Mouse (Mus musculus) CH12.LX (cell line): ENCODE measurements around the gene Sh3glb2.

Experiments used
- CHD1 ChIP-seq: IDR thresholded peaks from 2 replicates; pipeline ENCODE4 v1.6.1; 2012; ENCODE audit warnings: low read depth, low read length, improper control_type of control experiment, inconsistent platforms
- CTCF ChIP-seq, 2 experiments: IDR thresholded peaks in 1 of 2; conservative IDR thresholded peaks in 1 of 2; 2 replicates each; pipeline ENCODE4 v1.5.1; 2011 to 2012; ENCODE audit warnings: low read depth in 2 of 2, low read length in 2 of 2, improper control_type of control experiment in 1 of 2, inconsistent platforms in 1 of 2, mild to moderate bottlenecking in 1 of 2, moderate library complexity in 1 of 2
- ELF1 ChIP-seq: IDR thresholded peaks from 2 replicates; pipeline ENCODE4 v1.6.1; 2014; ENCODE audit warnings: low read depth, mild to moderate bottlenecking, inconsistent platforms, low read length, improper control_type of control experiment
- EP300 ChIP-seq: IDR thresholded peaks from 2 replicates; pipeline ENCODE4 v1.6.1; 2011; ENCODE audit warnings: low read length, improper control_type of control experiment
- GABPA ChIP-seq: IDR thresholded peaks from 2 replicates; pipeline ENCODE4 v1.6.1; 2012; ENCODE audit warnings: low read depth, low read length, improper control_type of control experiment, inconsistent platforms; ENCODE audit not compliant: insufficient replicate concordance
- JUN ChIP-seq: IDR thresholded peaks from 2 replicates; pipeline ENCODE4 v1.6.1; 2011; ENCODE audit warnings: low read depth, mild to moderate bottlenecking, low read length, improper control_type of control experiment, moderate library complexity; ENCODE audit not compliant: insufficient read depth
- RAD21 ChIP-seq: IDR thresholded peaks from 2 replicates; pipeline ENCODE4 v1.6.1; 2011; ENCODE audit warnings: low read depth, mild to moderate bottlenecking, low read length, improper control_type of control experiment, moderate library complexity
- SMC3 ChIP-seq: IDR thresholded peaks from 2 replicates; pipeline ENCODE4 v1.6.1; 2011; ENCODE audit warnings: low read depth, low read length, improper control_type of control experiment
- USF1 ChIP-seq: IDR thresholded peaks from 2 replicates; pipeline ENCODE4 v1.6.1; 2014; ENCODE audit warnings: low read depth, mild to moderate bottlenecking, inconsistent platforms, low read length, improper control_type of control experiment
- USF2 ChIP-seq: conservative IDR thresholded peaks from 2 replicates; pipeline ENCODE4 v1.6.1; 2011; ENCODE audit warnings: low read depth, low read length, improper control_type of control experiment
- ZNF384 ChIP-seq: IDR thresholded peaks from 2 replicates; pipeline ENCODE4 v1.6.1; 2012; ENCODE audit warnings: low read depth, low read length, improper control_type of control experiment, inconsistent platforms

DNA sequence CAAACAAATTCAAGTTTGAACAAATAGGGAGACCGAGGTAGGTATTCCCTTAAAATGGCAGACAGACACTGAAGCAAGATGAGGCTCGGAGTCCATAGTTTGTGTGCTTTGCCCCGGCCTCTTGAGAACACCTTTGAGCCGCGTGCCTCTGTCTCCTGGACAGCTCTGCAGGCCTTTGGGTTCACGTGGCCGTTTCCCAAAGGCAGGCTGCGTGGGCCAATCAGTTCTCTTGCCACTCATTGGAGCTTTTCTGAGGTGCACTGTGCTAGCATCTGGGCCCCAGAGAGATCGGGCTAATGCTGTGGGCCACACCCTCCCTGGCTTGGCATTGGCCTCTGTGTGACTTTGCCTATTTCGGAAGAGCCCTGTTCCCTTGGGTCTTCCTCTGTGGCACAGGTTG lies 16.8 kb upstream of the Sh3glb2 start:
- no peak for TF ChIP-seq USF1
- no peak for TF ChIP-seq GABPA
- no peak for TF ChIP-seq CTCF (conservative IDR thresholded peaks at IDR 0.05 in 1 of 2, IDR thresholded peaks at IDR 0.05 in 1 of 2; ENCODE audit: low read depth in 2 of 2, low read length in 2 of 2)
- TF ChIP-seq ZNF384 = no peak
- TF ChIP-seq CHD1 = no peak
- no peak for TF ChIP-seq USF2
- no peak for TF ChIP-seq ELF1
- TF ChIP-seq EP300 = no peak
- no peak for TF ChIP-seq RAD21
- TF ChIP-seq SMC3 = no peak
- no peak for TF ChIP-seq JUN
